Mouse (Mus musculus) embryonic facial prominence, embryonic 10.5 days (tissue): ENCODE data around the gene Sun2. TPM values are rescaled to one million over a fixed set of nuclear protein-coding genes. Genes with fewer than 3 reads are reported as not detected.

Experiments used
- polyA plus RNA-seq: library from polyadenylated mRNA; unstranded; fragments of >200 nt; fragmentation: Nextera tagmentation; extraction: Ambion mirVana; gene quantifications from 2 replicates; pipeline ENCODE4 v1.2.1, GENCODE M21; 2016

Gene Sun2
- polyA plus RNA-seq, 1 experiment from 2014 or later = 3.4 TPM

Other genes with a start within 250 kb of the Sun2 start
- not detected in 2 replicates for gene Kcnj4, start 237.3 kb downstream of the Sun2 start, polyA plus RNA-seq
- gene Kdelr3, start 226.1 kb downstream of the Sun2 start, polyA plus RNA-seq = 7.1 and 8.8 TPM in 2 replicates
- 43.7 and 44.9 TPM in 2 replicates for gene Ddx17, start 195.8 kb downstream of the Sun2 start, polyA plus RNA-seq
- 1.2 and 1.4 TPM in 2 replicates for gene Dmc1, start 137.4 kb downstream of the Sun2 start, polyA plus RNA-seq
- gene Fam227a, start 83.6 kb downstream of the Sun2 start, polyA plus RNA-seq = 2.0 and 2.3 TPM in 2 replicates
- 60.3 and 69.6 TPM in 2 replicates for gene Cby1, start 83.3 kb downstream of the Sun2 start, polyA plus RNA-seq
- gene Tomm22, start 71.7 kb downstream of the Sun2 start, polyA plus RNA-seq = 250 and 258 TPM in 2 replicates
- gene Josd1, start 54.6 kb downstream of the Sun2 start, polyA plus RNA-seq = 22.9 and 23.9 TPM in 2 replicates
- 47.7 and 51.6 TPM in 2 replicates for gene Gtpbp1, start 51.7 kb downstream of the Sun2 start, polyA plus RNA-seq
- 66.3 and 68.6 TPM in 2 replicates for gene Dnal4, start 35.3 kb upstream of the Sun2 start, polyA plus RNA-seq
- gene Nptxr, start 62.2 kb upstream of the Sun2 start, polyA plus RNA-seq = 1.8 and 2.2 TPM in 2 replicates
- gene Npcd, start 91.7 kb upstream of the Sun2 start, polyA plus RNA-seq = not detected in 2 replicates
- gene Cbx6, start 92.2 kb upstream of the Sun2 start, polyA plus RNA-seq = 16.1 and 18.1 TPM in 2 replicates
- 7.7 and 8.4 TPM in 2 replicates for gene Apobec3, start 149.1 kb upstream of the Sun2 start, polyA plus RNA-seq
- 2.1 and 2.4 TPM in 2 replicates for gene Cbx7, start 228.6 kb upstream of the Sun2 start, polyA plus RNA-seq